Mouse (Mus musculus) adipocyte (in vitro differentiated cells): Measurements from ENCODE around the gene Hmgn2.

Source experiments
- DNase-seq: peaks from one replicate; pipeline ENCODE4 v3.0.0-alpha.2; 2016; ENCODE audit warnings: low spot score

Gene Hmgn2

GRCm38 (mm10) chr4:133978021-133978711 lies 9.7 kb upstream of the Hmgn2 start:
- DNase-seq, result no peak

- no peak for DNase-seq
Measured at GRCm38 (mm10) chr4:133971741-133972140, 3.3 kb upstream of the Hmgn2 start.

DNA sequence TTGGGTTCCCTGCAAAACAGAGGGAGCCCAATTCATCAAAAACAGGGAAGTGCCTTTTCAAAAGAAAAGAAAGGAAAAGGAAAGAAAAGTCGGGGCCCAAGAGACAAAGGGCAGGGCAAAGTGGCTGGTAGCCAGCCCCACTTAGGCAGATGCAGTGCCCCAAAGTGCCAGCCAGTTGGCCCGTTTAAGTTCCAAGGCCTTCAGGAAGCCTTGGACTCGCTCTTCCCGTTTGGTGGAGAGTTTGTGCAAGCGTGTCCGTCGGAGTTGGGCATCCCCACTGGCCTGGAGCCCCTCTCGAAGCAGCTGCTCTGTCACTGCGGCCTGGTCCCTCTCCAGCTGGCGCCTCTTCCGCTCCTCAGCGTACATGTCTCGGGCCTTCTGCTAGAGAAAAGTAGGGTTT lies 2.4 kb upstream of the Hmgn2 start:
- DNase-seq, result no peak

- no peak for DNase-seq
Measured at GRCm38 (mm10) chr4:133970196-133970595, 1.7 kb upstream of the Hmgn2 start.

DNA sequence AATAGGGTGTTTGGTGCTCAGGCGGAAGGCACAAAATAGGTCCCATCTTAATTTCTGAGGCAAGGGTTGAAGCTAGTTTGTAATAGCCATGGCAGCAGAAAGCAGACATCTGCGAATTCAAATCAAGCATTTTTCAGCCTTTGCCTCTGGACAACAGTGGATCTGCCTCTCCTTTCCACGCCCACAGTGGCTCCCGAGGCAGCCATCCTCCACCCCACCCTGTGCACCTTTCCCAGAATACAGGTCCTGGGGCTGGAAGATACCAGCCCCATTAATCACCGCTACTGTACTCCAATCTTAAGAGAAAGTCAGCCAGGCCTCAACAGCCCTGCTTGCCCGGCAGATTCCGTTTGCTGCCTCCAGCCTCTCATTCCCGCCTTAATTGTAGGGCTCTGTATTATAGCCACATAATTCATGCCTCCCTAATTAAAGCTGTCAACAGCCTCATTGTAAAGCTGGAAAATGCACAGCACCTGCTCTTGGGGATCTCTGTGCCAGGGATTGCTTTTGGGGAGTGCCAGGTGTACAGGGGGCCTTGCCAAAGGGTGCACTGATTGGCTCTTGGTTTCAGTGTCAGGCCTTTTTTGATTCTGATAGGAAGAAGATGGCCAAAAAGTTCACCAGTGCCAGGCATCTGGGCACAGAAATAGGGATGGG lies 792 bp upstream of the Hmgn2 start:
- DNase-seq, result no peak

DNA sequence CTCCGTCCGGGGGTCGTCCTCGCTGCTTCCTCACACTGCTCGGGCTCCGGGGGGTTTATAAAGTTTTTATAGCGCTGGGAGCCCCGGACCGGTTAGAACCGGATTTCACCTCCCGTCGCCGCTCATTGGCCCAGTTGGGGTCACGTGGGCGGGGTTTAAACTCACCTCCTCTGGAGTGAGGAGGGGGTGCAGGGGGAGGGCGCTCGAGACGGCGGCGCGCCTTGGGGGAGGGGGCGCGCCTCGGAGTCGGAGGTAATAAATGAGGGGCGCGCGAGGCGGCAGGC lies 642 bp downstream of the Hmgn2 start:
- peak; percentile 93 for DNase-seq

GRCm38 (mm10) chr4:133967138-133967865 lies 1.1 kb downstream of the Hmgn2 start:
- DNase-seq, result peak; percentile 96

DNA sequence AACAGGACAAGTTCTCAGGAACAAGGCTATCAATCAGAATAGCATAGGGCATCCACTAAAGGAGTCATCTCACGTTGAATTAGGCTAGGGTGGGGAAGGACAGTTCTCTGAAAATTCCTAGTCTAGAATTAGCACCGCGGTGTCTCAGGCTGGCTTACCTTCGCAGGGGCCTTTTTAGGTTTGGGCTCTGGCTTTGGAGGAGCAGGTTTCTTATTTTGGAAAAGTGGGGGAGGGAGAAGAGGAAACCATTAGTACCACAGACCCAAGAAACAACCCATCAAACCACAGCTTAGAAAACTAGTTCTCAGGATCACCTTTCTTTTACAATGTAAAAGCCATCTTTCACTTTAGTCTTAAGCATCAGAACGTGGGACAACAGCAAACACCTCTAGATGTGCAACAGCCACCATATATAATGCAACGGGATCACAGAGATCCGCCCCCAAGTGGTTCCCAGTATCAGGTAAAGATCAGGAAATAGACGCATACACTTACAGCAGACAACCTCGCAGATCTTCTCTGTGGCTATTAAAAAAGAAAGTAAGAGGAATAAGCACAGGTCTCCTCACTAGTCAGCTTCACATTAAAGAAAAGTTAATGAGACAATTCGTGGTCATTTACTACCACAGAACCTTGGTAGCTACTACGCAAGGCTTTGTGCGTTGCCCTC lies 2.0 kb downstream of the Hmgn2 start:
- no peak for DNase-seq

- DNase-seq, result peak; percentile 56
Measured at GRCm38 (mm10) chr4:133962566-133962965, 5.9 kb downstream of the Hmgn2 start.

DNA sequence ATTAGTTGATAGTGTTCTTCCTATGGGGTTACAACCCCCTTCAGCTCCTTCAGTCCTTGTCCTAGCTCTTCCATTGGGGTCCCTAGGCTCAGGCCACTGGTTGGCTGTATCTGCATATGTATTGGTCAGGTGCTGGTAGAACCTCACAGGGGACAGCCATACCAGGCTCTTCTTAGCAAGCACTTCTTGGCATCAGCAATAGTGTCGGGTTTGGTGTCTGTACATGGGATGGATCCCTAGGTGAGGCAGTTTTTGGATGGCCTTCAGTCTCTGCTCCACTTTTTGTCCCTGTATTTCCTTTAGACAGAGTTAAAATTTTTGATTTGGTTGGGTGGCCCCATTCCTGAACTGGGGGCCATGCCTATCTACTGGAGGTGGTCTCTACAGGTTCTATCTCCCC lies 9.6 kb downstream of the Hmgn2 start:
- DNase-seq, result no peak

DNA sequence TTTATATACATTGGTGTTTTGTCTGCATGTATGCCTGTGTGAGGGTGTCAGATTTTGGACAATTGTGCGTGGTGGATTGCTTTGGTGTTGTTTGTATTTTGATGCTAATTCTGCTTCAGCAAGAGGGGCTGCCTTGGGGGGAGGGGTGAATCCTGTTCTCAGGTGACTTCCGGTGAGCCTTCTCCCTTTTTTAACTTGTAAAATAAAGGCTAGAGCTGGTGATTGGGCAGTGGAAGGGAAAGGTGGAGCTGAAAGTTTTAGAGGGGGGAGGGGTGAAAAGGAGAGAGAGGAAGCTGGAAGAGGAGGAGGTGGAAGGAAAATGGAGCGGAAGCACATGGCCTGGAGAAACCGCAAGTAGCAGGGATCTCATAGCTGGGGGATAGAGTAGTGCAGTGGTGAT lies 12.1 kb downstream of the Hmgn2 start:
- DNase-seq, result no peak

DNA sequence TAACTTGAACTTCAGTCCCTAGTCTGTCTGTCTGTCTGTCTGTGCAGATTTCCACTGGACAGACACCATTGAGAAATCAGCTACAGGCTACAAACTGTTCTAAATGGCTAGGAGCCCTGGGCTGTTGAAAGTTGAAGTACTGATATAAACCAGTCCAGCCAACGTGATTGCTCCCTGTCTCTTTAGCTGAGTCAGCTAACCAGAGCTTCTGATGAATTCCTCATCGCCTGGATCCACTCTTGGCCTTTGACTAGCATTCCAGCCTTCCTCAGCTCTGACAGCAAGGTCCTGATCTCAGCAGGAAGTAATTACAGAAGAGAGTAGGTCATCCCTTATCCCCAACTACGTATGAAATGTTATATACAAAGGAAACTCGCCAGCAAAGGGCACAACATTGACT lies 21.7 kb downstream of the Hmgn2 start:
- peak; percentile 66 for DNase-seq

DNA sequence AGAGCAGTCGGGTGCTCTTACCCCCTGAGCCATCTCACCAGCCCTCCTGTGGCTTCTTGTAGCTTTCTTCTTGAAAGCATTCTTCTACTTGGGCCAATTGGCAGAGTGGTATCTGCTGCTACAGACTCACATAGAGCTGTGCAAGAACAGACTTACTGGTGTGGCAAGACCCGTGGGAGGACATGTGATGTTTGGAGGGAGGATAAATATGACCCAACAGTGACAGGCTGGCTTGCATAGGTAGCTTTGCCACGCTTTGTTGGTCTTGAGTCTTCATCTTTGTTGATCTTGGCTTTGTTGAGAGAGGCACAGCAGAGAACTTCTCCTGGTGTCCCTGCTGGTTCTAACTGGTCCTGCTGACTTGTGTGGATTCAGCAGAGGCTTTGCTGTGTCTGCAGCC lies 24.7 kb downstream of the Hmgn2 start:
- DNase-seq, result peak; percentile 70

DNA sequence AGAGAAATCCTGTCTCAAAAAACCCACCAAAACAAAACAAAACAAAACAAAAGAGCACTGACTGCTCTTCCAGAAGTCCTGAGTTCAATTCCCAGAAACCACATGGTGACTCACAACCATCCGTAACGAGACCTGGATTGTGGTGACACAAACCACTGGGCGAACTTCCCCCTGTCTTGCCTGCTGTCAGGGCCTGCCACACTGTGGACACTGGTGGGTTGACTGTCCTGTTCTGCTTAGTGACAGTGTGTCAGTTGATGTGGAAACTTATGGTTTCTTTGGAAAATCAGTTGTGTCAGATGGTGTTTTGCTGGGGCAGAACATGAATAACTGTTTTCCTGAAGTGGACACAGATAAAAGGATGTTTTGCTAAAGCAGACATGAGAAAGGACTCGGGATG lies 25.8 kb downstream of the Hmgn2 start:
- no peak for DNase-seq

GRCm38 (mm10) chr4:133941576-133941975 lies 26.9 kb downstream of the Hmgn2 start:
- peak; percentile 90 for DNase-seq

DNA sequence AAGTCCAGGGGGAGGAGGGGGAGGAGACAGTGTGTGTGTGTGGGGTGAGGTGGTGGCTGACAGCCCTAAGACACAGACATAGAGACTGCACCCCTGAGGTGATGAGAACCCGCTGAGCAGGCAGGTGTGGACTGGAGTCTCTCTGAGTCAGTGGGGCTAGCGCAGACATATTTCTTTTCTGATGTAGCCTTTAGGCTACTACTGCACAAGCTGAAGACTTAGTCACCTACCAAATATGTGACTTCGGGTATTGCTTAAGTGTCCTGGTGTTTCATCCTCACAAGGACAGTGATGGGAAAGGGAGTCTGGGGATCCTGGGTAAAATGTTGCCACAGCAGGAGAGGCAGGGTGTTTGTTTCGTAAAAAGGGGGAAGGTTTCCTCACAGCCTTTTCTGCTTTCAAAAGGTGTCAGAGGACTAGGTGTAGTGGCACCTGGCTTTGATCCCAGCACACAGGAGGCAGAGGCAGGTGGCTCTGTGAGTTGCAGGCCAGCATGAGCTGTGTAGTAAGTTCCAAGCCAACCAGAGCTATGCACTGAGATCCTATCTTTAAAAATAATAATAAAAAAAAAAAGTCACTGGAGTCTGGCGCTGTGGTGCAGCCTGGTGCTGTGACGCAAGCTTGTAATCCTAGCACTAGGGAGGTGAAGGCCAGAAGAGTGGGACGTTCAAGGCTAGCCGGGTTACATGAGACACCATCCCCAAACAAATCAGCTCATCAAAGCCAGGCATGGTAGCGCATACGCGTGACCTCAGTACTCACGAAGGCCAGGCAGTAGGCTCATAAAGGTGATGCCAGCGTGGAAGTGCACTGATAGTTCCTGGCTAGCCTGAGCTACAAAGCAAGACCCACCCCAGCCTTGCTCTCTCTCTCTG lies 27.8 kb downstream of the Hmgn2 start:
- DNase-seq, result no peak

GRCm38 (mm10) chr4:133938077-133938476 lies 30.4 kb downstream of the Hmgn2 start:
- no peak for DNase-seq

- DNase-seq, result no peak
Measured at GRCm38 (mm10) chr4:133931785-133932184, 36.7 kb downstream of the Hmgn2 start.

DNA sequence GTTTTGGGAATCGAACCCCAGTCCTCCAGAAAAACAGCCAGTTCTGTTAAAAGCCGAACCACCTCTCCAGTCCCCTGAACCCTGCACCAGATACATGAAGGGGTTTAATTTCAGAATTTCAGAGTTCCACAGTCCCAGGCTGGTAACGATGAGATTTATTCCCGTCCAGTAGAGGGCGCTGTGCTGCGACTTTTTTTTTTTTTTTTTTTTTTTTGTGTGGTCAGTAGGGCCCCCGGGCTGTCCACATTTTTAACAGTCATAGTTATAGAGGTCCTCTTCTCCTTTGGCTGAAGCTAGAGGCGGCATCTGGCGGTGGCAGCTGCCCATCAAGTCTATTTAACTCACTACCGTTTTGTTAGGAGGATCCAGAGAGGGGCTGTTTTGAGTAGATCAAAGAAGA lies 37.1 kb downstream of the Hmgn2 start:
- DNase-seq, result peak; percentile 49

- DNase-seq, result no peak
Measured at GRCm38 (mm10) chr4:133929278-133929670, 39.2 kb downstream of the Hmgn2 start.

GRCm38 (mm10) chr4:133928576-133929277 lies 39.7 kb downstream of the Hmgn2 start:
- DNase-seq, result no peak
